Mouse (Mus musculus) hindbrain, embryonic 13.5 days (tissue): ENCODE data around the gene Unkl. TPM values are rescaled to one million over a fixed set of nuclear protein-coding genes. Genes with fewer than 3 reads are reported as not detected.
A peak's percentile ranks its signal among the peaks of the same experiment; 100 is the strongest.
"Not testable (repeated sequence)": the region's sequence is repeated elsewhere in the genome, so short reads cannot be mapped to it uniquely, and the experiment has no call there.

Experiments
- ATAC-seq: fragments of 200-750 bp; cut with Nextera tagmentation; 2 replicates; pipeline ENCODE4 v1.8.0; 2017; ENCODE audit warnings: moderate TSS enrichment; ENCODE audit not compliant: low FRiP score
- H3K27ac ChIP-seq: fragments of 300-500 bp; sonication (generic); 2 replicates; pipeline ENCODE4 v1.5.1; 2015; ENCODE audit warnings: inconsistent platforms, mild to moderate bottlenecking, moderate library complexity
- H3K27me3 ChIP-seq: fragments of 300-500 bp; sonication (generic); 2 replicates; pipeline ENCODE4 v1.6.1; 2015; ENCODE audit warnings: mild to moderate bottlenecking, inconsistent platforms
- H3K36me3 ChIP-seq: fragments of 300-500 bp; sonication (generic); 2 replicates; pipeline ENCODE4 v1.6.1; 2015; ENCODE audit warnings: mild to moderate bottlenecking, inconsistent platforms
- H3K4me1 ChIP-seq: fragments of 300-500 bp; sonication (generic); replicated peaks from 2 replicates; pipeline ENCODE4 v1.6.1; 2015; ENCODE audit warnings: inconsistent platforms
- H3K4me2 ChIP-seq: fragments of 300-500 bp; sonication (generic); 2 replicates; pipeline ENCODE4 v1.6.1; 2015; ENCODE audit warnings: inconsistent platforms, mild to moderate bottlenecking, moderate library complexity
- H3K4me3 ChIP-seq: fragments of 300-500 bp; sonication (generic); 2 replicates; pipeline ENCODE4 v1.5.1; 2015; ENCODE audit warnings: mild to moderate bottlenecking, inconsistent platforms
- H3K9ac ChIP-seq: fragments of 300-500 bp; sonication (generic); 2 replicates; pipeline ENCODE4 v1.6.1; 2015; ENCODE audit warnings: mild to moderate bottlenecking, inconsistent platforms
- H3K9me3 ChIP-seq: fragments of 300-500 bp; sonication (generic); 2 replicates; pipeline ENCODE4 v1.6.1; 2016; ENCODE audit warnings: inconsistent platforms
- WGBS: fragments of 180-500 bp; shearing (Covaris S2); methylation state at CpG from one replicate; pipeline ENCODE4 v1.1.7; 2015; 5-methylcytosine and 5-hydroxymethylcytosine counted together
- polyA plus RNA-seq: library from polyadenylated mRNA; unstranded; fragments of >200 nt; fragmentation: Nextera tagmentation; extraction: Ambion mirVana; gene quantifications from 2 replicates; pipeline ENCODE4 v1.2.1, GENCODE M21; 2015

Gene Unkl
- polyA plus RNA-seq, 1 experiment from 2014 or later, result 11.3 TPM

DNA sequence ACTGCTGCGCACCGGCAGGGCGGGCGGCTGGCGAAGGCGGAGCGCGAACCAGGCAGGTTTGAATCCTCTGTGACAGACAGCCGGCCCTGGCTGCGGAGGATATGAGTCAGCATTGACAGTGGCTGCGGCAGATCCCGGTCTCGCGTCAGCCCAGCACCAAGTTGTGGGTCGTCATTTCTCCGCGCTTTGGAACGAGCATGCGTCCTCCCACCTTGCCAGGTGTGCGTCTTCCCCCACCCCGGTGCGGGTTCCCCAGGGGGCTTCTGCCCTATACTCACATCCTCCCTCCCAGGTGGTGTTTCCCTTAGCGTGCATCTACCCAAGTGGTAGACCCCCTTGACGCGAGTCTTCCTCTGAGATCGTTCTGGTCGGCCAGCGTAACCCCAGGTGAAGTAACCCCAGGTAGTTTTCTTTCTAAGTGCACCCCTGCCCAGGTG is 34.3 kb downstream of the Unkl start:
- H3K4me1 ChIP-seq, result peaks cover 18% of the 10 kb centered on the region
- peak; percentile 90 for ATAC-seq
- H3K9ac ChIP-seq, result peak overlapping the region; percentile 46; the same call in 1 of the 2 replicates
- 19% methylated on average over 14 of the region's 28 CpGs for WGBS
- peak overlapping the region; percentile 66 for H3K4me2 ChIP-seq
- not testable (repeated sequence) for H3K9me3 ChIP-seq, H3K27me3 ChIP-seq
- peak overlapping the region; percentile 43 for H3K4me3 ChIP-seq
- peak overlapping the region; percentile 56; the same call in 1 of the 2 replicates for H3K27ac ChIP-seq
- H3K36me3 ChIP-seq, result peaks cover 40% of the 10 kb centered on the region

DNA sequence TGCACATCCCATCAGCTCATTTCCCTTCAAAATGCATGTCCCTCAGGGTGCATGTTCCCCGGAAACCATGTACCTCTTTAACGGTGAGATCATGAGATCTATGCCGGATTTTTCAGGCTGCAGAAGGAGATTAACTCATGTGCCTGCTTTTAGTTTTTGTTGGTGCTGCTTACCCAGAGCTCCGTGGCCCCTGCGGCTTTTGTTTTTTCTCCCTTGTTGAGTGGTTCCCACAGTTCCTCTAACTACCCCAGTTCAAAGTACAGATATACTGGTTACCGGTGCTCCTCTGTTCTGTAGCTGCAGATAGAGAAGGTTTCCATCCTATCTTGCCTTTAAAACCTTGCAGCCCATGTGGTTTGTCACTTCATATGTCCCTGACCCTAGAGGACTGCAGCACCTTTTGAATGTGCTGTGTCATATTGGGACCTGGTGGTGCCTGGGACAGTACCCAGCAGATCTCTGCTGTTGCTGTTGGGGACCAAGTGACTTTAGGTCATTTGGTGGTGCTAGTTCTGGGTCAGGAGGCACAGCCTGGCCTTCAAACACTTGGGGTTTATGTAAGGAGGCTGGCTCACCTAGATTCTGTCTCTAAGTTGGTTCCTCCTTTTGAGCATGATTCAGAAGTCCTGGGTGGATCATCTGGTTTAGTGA is 34.9 kb downstream of the Unkl start:
- Histone ChIP-seq H3K9me3 (no peaks in the 10 kb centered on the region), H3K36me3 (peaks cover 35% of the 10 kb centered on the region), H3K9ac (peak overlapping the region; percentile 46; the same call in 1 of the 2 replicates), H3K4me1 (peaks cover 18% of the 10 kb centered on the region), H3K4me2 (peak overlapping the region; percentile 66), H3K4me3 (peak overlapping the region; percentile 43), H3K27ac (peak overlapping the region; percentile 56; the same call in 1 of the 2 replicates), H3K27me3 (0 out of 2 replicates have a peak, but pooled peaks cover 4% of the 10 kb centered on the region)
- ATAC-seq, result no peak
- WGBS, result 47% methylated on average over 6 of the region's 6 CpGs

DNA sequence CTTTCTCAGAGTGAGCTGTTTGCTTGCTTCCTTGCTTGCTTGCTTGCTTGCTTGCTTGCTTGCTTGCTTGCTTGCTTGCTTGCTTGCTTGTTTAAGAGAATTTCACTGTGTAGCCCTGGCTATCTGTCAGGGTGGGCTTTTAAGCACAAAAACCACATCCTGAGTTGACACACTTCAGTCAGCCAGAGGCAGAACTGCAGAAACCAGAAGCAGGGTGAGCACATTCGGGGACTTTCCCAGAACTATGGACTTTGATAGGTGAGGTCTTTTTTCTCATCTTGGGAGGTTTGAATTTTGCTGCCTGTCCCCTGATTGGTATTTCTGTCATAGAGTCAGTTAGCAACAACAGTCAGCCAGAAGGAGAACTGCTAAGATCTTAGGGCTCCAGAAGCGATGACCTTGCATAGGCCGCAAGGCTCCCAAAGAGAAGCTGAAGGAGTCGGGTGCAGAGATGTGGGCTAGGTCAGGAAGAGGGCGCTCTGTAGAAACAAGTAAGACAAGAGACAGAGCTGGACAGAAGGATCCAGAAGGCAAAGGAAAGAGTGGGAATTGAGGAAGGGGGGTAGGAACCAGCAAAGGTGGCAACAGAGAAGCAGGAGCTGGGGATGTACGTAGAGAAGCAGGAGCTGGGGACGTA is 36.5 kb downstream of the Unkl start:
- Histone ChIP-seq H3K27ac (no peak overlapping the region), H3K9ac (no peak overlapping the region), H3K4me3 (no peak overlapping the region), H3K4me1 (peaks cover 18% of the 10 kb centered on the region), H3K4me2 (no peak overlapping the region), H3K9me3 (no peaks in the 10 kb centered on the region), H3K27me3 (0 out of 2 replicates have a peak, but pooled peaks cover 4% of the 10 kb centered on the region), H3K36me3 (peaks cover 31% of the 10 kb centered on the region)
- ATAC-seq, result no peak
- 89% methylated on average over 7 of the region's 7 CpGs for WGBS

DNA sequence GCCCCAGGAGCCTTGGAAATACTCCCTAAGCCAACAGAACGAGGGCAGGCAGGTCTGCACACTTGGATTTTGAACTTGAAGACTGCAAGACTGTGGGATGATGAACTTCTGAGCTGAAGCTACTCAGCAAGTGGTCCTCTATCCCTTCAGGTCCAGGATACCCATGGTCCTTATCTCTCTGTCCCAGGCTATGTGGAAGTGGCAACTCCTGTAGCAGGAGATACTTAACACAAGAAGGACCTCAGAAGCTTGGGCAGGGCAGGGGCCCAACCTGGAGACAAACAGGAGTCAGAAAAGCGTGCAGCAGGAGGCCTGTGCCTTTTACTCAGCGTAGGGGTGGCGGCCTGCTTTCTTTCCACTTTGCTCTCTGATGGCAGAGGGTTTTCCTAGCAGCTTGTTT is 37.5 kb downstream of the Unkl start:
- Histone ChIP-seq H3K9ac (no peak overlapping the region), H3K9me3 (no peaks in the 10 kb centered on the region), H3K4me2 (no peak overlapping the region), H3K27ac (no peak overlapping the region), H3K4me1 (peaks cover 18% of the 10 kb centered on the region), H3K27me3 (0 out of 2 replicates have a peak, but pooled peaks cover 4% of the 10 kb centered on the region), H3K4me3 (no peak overlapping the region), H3K36me3 (peaks cover 35% of the 10 kb centered on the region)
- no peak for ATAC-seq
- 88% methylated on average over 4 of the region's 4 CpGs for WGBS

DNA sequence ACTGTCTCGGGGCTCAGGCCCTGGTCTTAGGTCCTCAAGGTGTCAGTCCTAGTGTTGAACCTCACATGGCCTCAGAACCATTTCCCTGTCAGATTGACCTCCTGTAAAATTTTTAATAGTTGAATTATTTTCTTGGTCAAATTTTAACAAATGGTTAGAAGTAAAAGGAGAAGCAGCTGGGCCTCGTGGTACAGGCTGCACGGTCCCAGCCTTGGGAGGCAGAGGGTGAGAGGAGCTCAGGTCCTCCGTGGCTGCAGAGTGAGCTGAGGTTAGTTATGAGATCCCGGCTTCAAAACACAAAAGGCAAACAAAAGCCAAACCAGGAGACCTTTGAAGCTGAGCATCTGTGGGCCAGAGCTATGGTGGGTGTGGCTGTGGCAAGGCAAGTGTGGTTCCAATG is 39.8 kb downstream of the Unkl start:
- Histone ChIP-seq H3K9me3 (no peaks in the 10 kb centered on the region), H3K4me3 (no peak overlapping the region), H3K27ac (no peak overlapping the region), H3K4me2 (no peak overlapping the region), H3K4me1 (peaks cover 1% of the 10 kb centered on the region; the same call in 1 of the 2 replicates), H3K27me3 (no peaks in the 10 kb centered on the region), H3K9ac (no peak overlapping the region), H3K36me3 (peaks cover 45% of the 10 kb centered on the region)
- 90% methylated on average over 5 of the region's 5 CpGs for WGBS
- ATAC-seq, result no peak

DNA sequence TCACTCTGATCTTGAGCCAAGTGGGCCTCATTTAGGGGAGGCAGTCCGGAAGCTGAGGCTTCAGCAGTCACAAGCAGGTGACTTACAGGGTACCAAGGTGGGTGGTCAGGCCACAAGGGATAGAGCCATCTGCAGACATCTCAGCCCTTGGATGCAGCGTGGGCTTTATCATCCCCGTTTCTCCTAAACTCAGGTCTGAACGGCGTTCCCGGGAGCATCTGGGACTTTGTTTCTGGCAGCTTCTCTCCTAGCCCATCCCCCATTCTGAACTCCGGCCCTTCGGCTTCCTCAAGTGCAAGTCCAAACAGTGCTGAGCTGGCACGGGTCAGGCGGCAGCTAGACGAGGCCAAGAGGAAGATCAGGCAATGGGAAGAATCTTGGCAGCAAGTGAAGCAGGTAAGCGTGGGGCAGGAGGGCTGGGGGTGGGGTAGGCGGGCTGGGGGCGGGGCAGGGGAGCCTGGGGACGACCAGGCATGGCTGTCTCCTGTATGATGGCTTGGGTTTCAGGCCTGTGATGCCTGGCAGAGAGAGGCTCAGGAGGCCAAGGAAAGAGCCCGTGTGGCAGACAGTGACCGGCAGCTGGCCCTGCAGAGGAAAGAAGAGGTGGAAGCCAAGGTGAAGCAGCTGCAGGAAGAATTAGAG is 41.9 kb downstream of the Unkl start:
- not testable (repeated sequence) for H3K4me3 ChIP-seq, H3K9ac ChIP-seq, H3K4me2 ChIP-seq, H3K4me1 ChIP-seq, H3K27ac ChIP-seq, H3K27me3 ChIP-seq, H3K9me3 ChIP-seq
- 85% methylated on average over 17 of the region's 17 CpGs for WGBS
- H3K36me3 ChIP-seq, result peaks cover 49% of the 10 kb centered on the region
- ATAC-seq, result 0 out of 2 replicates have a peak, but pooled peaks have one; percentile 33

DNA sequence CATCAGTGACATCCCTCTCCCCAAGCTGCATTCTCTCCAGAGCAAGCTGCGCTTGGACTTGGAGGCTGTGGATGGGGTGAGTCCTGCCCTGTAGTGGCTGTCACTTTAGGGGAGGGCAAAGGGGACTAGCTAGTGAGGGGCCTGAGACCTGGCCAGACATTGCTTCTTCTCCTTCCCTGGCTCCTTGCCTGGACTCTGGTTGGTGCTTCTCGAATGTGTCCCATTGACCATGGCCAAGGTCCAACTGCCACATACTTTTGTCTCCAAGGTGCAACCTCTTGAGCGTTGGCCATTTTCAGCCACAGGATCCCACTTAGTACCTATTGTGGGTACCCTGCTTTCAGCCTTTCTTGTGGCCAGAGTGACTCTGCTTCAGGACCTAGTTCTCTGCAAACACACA is 42.5 kb downstream of the Unkl start:
- Histone ChIP-seq H3K4me1 (no peaks in the 10 kb centered on the region), H3K9ac (no peak overlapping the region), H3K27me3 (no peaks in the 10 kb centered on the region), H3K4me3 (no peak overlapping the region), H3K9me3 (no peaks in the 10 kb centered on the region), H3K27ac (no peak overlapping the region), H3K36me3 (peaks cover 53% of the 10 kb centered on the region), H3K4me2 (no peak overlapping the region)
- ATAC-seq, result no peak
- WGBS, result 88% methylated on average over 3 of the region's 3 CpGs

DNA sequence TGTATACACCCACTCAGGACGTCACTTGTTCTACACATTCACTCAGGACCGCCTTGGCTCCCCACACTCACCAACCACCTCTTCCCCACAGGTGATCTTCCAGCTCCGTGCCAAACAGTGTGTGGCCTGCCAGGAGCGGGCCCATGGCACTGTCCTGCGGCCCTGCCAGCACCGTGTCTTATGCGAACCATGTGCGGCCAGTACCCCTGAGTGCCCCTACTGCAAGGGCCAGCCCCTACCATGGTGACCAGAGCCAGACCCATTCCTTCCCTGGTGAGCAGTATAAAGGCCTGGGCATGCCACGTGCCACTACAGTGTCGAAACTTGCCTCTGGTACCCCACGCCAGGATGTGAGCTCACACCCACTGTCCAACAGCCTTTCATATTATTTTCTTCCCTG is 43.4 kb downstream of the Unkl start:
- not testable (repeated sequence) for H3K27ac ChIP-seq, H3K4me1 ChIP-seq, H3K9ac ChIP-seq, H3K4me2 ChIP-seq, H3K4me3 ChIP-seq, H3K9me3 ChIP-seq, H3K27me3 ChIP-seq
- WGBS, result 92% methylated on average over 7 of the region's 11 CpGs
- ATAC-seq, result peak; percentile 72; the same call in 1 of the 2 replicates
- peaks cover 53% of the 10 kb centered on the region for H3K36me3 ChIP-seq

DNA sequence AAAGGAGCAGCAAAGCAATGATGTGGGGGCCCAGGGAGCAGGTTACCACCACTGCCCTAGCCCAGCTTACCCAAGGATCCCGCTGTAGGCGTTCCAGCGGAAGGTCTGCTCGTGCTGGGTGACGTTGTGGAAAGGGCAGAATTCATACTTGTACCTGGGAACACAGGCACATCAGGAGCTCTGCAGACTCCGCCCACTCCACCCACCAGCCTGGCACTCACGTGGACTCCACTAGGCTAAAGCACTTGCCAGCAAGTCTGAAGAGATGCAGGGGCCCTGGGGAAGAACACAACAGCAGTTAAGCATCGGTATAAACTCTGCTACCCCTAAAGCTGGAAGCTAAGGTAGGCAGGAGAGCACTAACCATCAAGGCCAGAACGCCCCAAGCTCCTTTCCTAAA is 47.4 kb downstream of the Unkl start:
- no peak overlapping the region for H3K4me3 ChIP-seq
- no peak overlapping the region for H3K4me2 ChIP-seq
- H3K36me3 ChIP-seq, result peaks cover 37% of the 10 kb centered on the region
- H3K27ac ChIP-seq, result no peak overlapping the region
- no peaks in the 10 kb centered on the region for H3K27me3 ChIP-seq
- no peak for ATAC-seq
- WGBS, result 88% methylated on average over 9 of the region's 9 CpGs
- H3K4me1 ChIP-seq, result peaks cover 10% of the 10 kb centered on the region
- H3K9ac ChIP-seq, result no peak overlapping the region
- no peaks in the 10 kb centered on the region for H3K9me3 ChIP-seq

DNA sequence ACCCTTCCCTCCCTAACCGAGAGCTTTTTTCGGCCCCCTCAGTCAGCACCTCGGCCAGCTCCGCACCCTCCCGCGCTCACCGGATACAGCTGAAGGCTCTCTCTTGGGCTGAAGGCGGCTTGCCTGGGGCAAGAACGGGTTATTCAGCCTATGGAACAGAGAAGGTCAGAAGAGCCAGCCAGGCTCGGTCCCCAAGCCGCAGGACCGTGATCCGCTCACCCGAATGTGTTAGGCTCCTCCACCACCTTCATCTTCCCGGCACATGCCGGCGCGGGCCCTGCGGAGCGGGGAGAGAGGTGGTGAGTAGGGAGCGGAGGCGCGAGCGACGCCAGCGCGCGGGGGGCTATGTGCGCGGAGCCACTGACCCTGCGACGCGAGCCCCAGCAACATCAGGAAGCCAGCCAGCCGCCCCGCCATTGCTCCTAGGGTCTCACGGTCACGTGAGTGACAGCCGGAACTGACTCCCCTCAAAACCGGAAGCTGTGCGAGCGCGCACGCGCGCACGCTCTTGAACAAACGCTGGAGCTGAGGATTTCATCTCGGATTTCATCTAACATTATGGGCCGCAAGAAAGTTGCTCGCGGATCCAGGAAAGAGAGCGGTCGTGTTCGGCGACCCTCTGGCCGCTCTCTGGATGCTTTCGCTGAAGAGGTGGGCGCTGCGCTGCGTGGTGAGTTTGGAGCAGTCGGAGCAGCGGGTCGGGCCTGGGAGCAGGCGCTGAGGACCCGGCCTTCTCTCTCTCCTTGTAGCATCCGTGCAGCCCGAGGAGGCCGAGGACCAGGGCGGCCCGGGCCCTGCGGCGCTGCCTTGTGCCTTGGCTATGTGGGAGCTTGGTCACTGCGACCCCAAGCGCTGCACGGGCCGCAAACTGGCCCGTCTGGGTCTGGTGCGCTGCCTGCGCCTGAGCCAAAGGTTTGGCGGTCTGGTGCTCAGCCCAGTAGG is 51.8 kb downstream of the Unkl start, which contains the start of the genes Gnptg and Tsr3:
Gene Gnptg, minus strand, starts transcription at position 430 of the 942 bp plus-strand sequence.
Gene Tsr3, plus strand, starts transcription at position 476 of the 942 bp plus-strand sequence.
- Histone ChIP-seq H3K36me3 (peaks cover 55% of the 10 kb centered on the region), H3K27me3 (no peaks in the 10 kb centered on the region), H3K27ac (peak within 1 kb of the TSS; percentile 85), H3K4me2 (peak within 1 kb of the TSS; percentile 98), H3K9ac (peak within 1 kb of the TSS; percentile 97), H3K9me3 (no peaks in the 10 kb centered on the region), H3K4me3 (peak within 1 kb of the TSS; percentile 78), H3K4me1 (peaks cover 21% of the 10 kb centered on the region)
- WGBS, result under 1% methylated on average over 80 of the region's 80 CpGs
- ATAC-seq, result peak; percentile 87

DNA sequence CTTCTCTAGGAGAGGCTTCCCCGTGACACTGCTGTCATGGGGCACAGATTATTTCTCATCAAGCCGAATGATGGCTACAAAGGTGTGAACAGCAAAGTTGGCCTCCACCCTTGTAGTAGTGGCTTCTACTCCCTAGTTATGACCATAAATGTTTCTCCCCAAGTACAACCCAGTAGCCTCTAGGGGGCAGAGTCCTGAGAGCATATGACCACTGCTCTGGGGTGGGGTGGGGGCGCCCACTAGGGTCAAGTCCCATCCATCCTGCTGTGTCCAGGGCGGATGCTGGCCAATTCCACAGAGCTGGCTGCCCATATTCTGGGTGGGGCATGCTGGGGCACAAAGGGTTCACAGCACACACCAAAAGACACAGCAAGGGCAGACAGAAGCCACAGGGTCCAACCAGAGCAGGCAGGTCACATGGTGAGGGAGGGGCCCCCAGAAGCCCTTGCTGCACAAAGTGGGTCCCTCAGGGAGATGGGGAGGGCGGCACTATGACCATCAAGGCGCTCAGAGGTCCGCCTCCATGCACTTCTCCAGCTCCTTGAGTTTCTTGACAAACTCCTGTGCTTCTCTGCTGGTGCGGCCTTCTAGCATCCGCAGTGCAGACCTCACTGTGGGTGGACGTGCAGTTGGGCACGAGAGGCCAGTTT is 55.1 kb downstream of the Unkl start:
- H3K4me3 ChIP-seq, result no peak overlapping the region
- ATAC-seq, result no peak
- H3K9me3 ChIP-seq, result no peaks in the 10 kb centered on the region
- H3K4me1 ChIP-seq, result peaks cover 21% of the 10 kb centered on the region
- H3K27ac ChIP-seq, result no peak overlapping the region
- WGBS, result 92% methylated on average over 11 of the region's 11 CpGs
- H3K27me3 ChIP-seq, result no peaks in the 10 kb centered on the region
- no peak overlapping the region for H3K4me2 ChIP-seq
- H3K9ac ChIP-seq, result no peak overlapping the region
- peaks cover 46% of the 10 kb centered on the region for H3K36me3 ChIP-seq
